In genomic region chr6:103832808-103833207, GRCm38 (mm10) we compare ENCODE assay signal across 10 mouse cellular contexts.
DNase-seq lines count a peak whose midpoint lies in the region; ATAC-seq lines count a peak whose summit lies in the region.
"Had no signal": no experiment of that assay in that cellular context is flagged by ENCODE, and none has a peak within 500 bp of the region (broad histone marks: within the 10 kb centered on the region; RNA-seq: fewer than 3 reads in every experiment).

No protein-coding gene starts in this region.

- no peak for DNase-seq in frontal cortex, postnatal 14 days (ENCODE audit: low spot score in 2 of 2)
- peak; percentile 8 for DNase-seq in right cerebral cortex, adult 18-20 months
- no peak for DNase-seq in right cerebral cortex, postnatal 4 days
- peak; percentile 60 for DNase-seq in brain, adult 2 months (ENCODE audit: low read depth, low spot score)
- no peak for DNase-seq in gastrocnemius, adult 18-20 months (ENCODE audit: low spot score)
- DNase-seq: adrenal gland, adult 8-10 months had no signal

- ATAC-seq in frontal cortex, adult (ENCODE audit: low TSS enrichment), result peak; percentile 76
- ATAC-seq: activated CD4-positive, CD25-positive, alpha-beta regulatory T cell, adult 4 months; CD4-positive, CD25-positive, alpha-beta regulatory T cell, adult 4 months; Patski had no signal

Comparison
In these comparisons a context has a peak if more than half of its experiments do, and no peak if none do; other contexts are left out.
1. DNase-seq: peak in right cerebral cortex, adult 18-20 months (single experiment) and brain, adult 2 months (single experiment); none in frontal cortex, postnatal 14 days (0 of 2), right cerebral cortex, postnatal 4 days (single experiment) and gastrocnemius, adult 18-20 months (single experiment).